Mouse (Mus musculus): Measurements from ENCODE around the gene Plxnb1.
A peak's percentile ranks its signal among the peaks of the same experiment; 100 is the strongest.

The Plxnb1 gene

GRCm38 (mm10) chr9:109060898-109061295, 34.3 kb upstream of the Plxnb1 start:
- no peak for DNase-seq (ENCODE audit: extremely low read depth, low read depth)

GRCm38 (mm10) chr9:109068095-109068735, 27.0 kb upstream of the Plxnb1 start:
- DNase-seq (ENCODE audit: extremely low read depth, low read depth), result no peak

- DNase-seq (ENCODE audit: extremely low read depth, low read depth), result peak; percentile 76
Measured at GRCm38 (mm10) chr9:109073661-109074573, 21.3 kb upstream of the Plxnb1 start, which contains the start of gene Atrip. TSS of gene Atrip (minus strand) at chr9:109074124.

GRCm38 (mm10) chr9:109080516-109080915, 14.7 kb upstream of the Plxnb1 start:
- no peak for DNase-seq (ENCODE audit: extremely low read depth, low read depth)

GRCm38 (mm10) chr9:109081749-109082123, 13.5 kb upstream of the Plxnb1 start:
- DNase-seq (ENCODE audit: extremely low read depth, low read depth), result no peak

GRCm38 (mm10) chr9:109082124-109082800, 12.9 kb upstream of the Plxnb1 start, which contains the start of the genes Ccdc51 and Tma7:
TSS of gene Ccdc51 (plus strand) at chr9:109082493.
TSS of gene Tma7 (minus strand) at chr9:109082587.
- DNase-seq (ENCODE audit: extremely low read depth, low read depth), result peak; percentile 93

- no peak for DNase-seq (ENCODE audit: extremely low read depth, low read depth)
Measured at GRCm38 (mm10) chr9:109084922-109085321, 10.3 kb upstream of the Plxnb1 start.

GRCm38 (mm10) chr9:109087987-109088386, 7.2 kb upstream of the Plxnb1 start:
- no peak for DNase-seq (ENCODE audit: extremely low read depth, low read depth)

- no peak for DNase-seq (ENCODE audit: extremely low read depth, low read depth)
Measured at GRCm38 (mm10) chr9:109090446-109090845, 4.7 kb upstream of the Plxnb1 start.

- DNase-seq (ENCODE audit: extremely low read depth, low read depth), result no peak
Measured at GRCm38 (mm10) chr9:109091802-109092201, 3.4 kb upstream of the Plxnb1 start.

GRCm38 (mm10) chr9:109092799-109093198, 2.4 kb upstream of the Plxnb1 start:
- DNase-seq (ENCODE audit: extremely low read depth, low read depth), result no peak

GRCm38 (mm10) chr9:109093786-109094552, 1.2 kb upstream of the Plxnb1 start:
- no peak for DNase-seq (ENCODE audit: extremely low read depth, low read depth)

- no peak for DNase-seq (ENCODE audit: extremely low read depth, low read depth)
Measured at GRCm38 (mm10) chr9:109094553-109095136, 544 bp upstream of the Plxnb1 start.

GRCm38 (mm10) chr9:109096251-109096661, 1.1 kb downstream of the Plxnb1 start:
- DNase-seq (ENCODE audit: extremely low read depth, low read depth), result no peak

GRCm38 (mm10) chr9:109096856-109097255, 1.7 kb downstream of the Plxnb1 start:
- DNase-seq (ENCODE audit: extremely low read depth, low read depth), result no peak

- DNase-seq (ENCODE audit: extremely low read depth, low read depth), result no peak
Measured at GRCm38 (mm10) chr9:109097291-109097690, 2.1 kb downstream of the Plxnb1 start.

GRCm38 (mm10) chr9:109097831-109098230, 2.6 kb downstream of the Plxnb1 start:
- DNase-seq (ENCODE audit: extremely low read depth, low read depth), result no peak

- DNase-seq (ENCODE audit: extremely low read depth, low read depth), result no peak
Measured at GRCm38 (mm10) chr9:109098366-109098765, 3.2 kb downstream of the Plxnb1 start.

GRCm38 (mm10) chr9:109098969-109099368, 3.8 kb downstream of the Plxnb1 start:
- no peak for DNase-seq (ENCODE audit: extremely low read depth, low read depth)

GRCm38 (mm10) chr9:109100307-109100928, 5.2 kb downstream of the Plxnb1 start:
- DNase-seq (ENCODE audit: extremely low read depth, low read depth), result no peak
